Mouse (Mus musculus) myocyte (in vitro differentiated cells): Measurements from ENCODE around the gene Myog. TPM values are rescaled to one million over a fixed set of nuclear protein-coding genes. Genes with fewer than 3 reads are reported as not detected.

Experiments
- H3K27me3 ChIP-seq: one replicate; pipeline ENCODE4 v1.6.1; 2011; ENCODE audit not compliant: control insufficient read depth, insufficient read depth, insufficient read length
- H3K36me3 ChIP-seq: one replicate; pipeline ENCODE4 v1.6.1; 2011; ENCODE audit not compliant: control insufficient read depth, insufficient read depth
- H3K4me2 ChIP-seq: one replicate; pipeline ENCODE4 v1.6.1; 2011; ENCODE audit warnings: low read depth, control low read depth
- H3K4me3 ChIP-seq: one replicate; pipeline ENCODE4 v1.5.1; 2011; ENCODE audit warnings: mild to moderate bottlenecking, control low read depth, moderate library complexity
- H3K79me2 ChIP-seq: one replicate; pipeline ENCODE4 v1.6.1; 2011; ENCODE audit not compliant: control insufficient read depth, insufficient read depth
- H3ac ChIP-seq: one replicate; pipeline ENCODE4 v1.6.1; 2011; ENCODE audit not compliant: control insufficient read depth, insufficient read length
- CEBPB ChIP-seq: IDR thresholded peaks from 2 replicates; pipeline ENCODE4 v1.6.1; 2011; ENCODE audit warnings: mild to moderate bottlenecking, moderate library complexity; ENCODE audit not compliant: poor library complexity, insufficient read depth, severe bottlenecking
- E2F4 ChIP-seq: IDR thresholded peaks from one replicate; pipeline ENCODE4 v1.6.1; 2011; ENCODE audit warnings: mild to moderate bottlenecking, control low read depth, moderate library complexity; ENCODE audit not compliant: insufficient read depth
- MAX ChIP-seq: IDR thresholded peaks from one replicate; pipeline ENCODE4 v1.6.1; 2011; ENCODE audit warnings: low read depth, mild to moderate bottlenecking, control low read depth
- MYOD1 ChIP-seq, 3 experiments: IDR thresholded peaks; one replicate each; pipeline ENCODE4 v1.6.1; 2011; ENCODE audit warnings: control low read depth in 2 of 3, low read depth in 2 of 3, mild to moderate bottlenecking in 2 of 3, moderate library complexity in 1 of 3; ENCODE audit not compliant: insufficient read length in 2 of 3, control insufficient read depth in 1 of 3
- MYOG ChIP-seq, 3 experiments: IDR thresholded peaks; one replicate each; pipeline ENCODE4 v1.6.1; 2011; ENCODE audit warnings: control low read depth in 2 of 3, low read depth in 2 of 3, mild to moderate bottlenecking in 2 of 3; ENCODE audit not compliant: insufficient read length in 2 of 3, control insufficient read depth in 1 of 3, insufficient read depth in 1 of 3
- POLR2A ChIP-seq: IDR thresholded peaks from one replicate; pipeline ENCODE4 v1.6.1; 2011; ENCODE audit warnings: low read depth, mild to moderate bottlenecking, control low read depth, moderate library complexity; ENCODE audit not compliant: insufficient read length
- POLR2AphosphoS2 ChIP-seq: IDR thresholded peaks from one replicate; pipeline ENCODE4 v1.6.1; 2011; ENCODE audit warnings: low read depth, control low read depth; ENCODE audit not compliant: insufficient read length
- REST ChIP-seq: IDR thresholded peaks from one replicate; pipeline ENCODE4 v1.6.1; 2011; ENCODE audit warnings: mild to moderate bottlenecking, control low read depth, moderate library complexity; ENCODE audit not compliant: insufficient read depth, insufficient read length
- SRF ChIP-seq: IDR thresholded peaks from one replicate; pipeline ENCODE4 v1.6.1; 2011; ENCODE audit warnings: low read depth; ENCODE audit not compliant: control insufficient read depth, insufficient read length
- TCF12 ChIP-seq: IDR thresholded peaks from one replicate; pipeline ENCODE4 v1.6.1; 2011; ENCODE audit warnings: mild to moderate bottlenecking, control low read depth; ENCODE audit not compliant: poor library complexity, insufficient read depth, severe bottlenecking
- TCF3 ChIP-seq: IDR thresholded peaks from one replicate; pipeline ENCODE4 v1.6.1; 2011; ENCODE audit warnings: low read depth, control low read depth; ENCODE audit not compliant: insufficient read length
- USF1 ChIP-seq: IDR thresholded peaks from one replicate; pipeline ENCODE4 v1.6.1; 2011; ENCODE audit warnings: low read depth, mild to moderate bottlenecking, control low read depth, moderate library complexity
- polyA plus RNA-seq: library from polyadenylated mRNA; unstranded; fragments of >200 nt; fragmentation: generic; extraction: Trizol; gene quantifications from one replicate; pipeline ENCODE4 v1.2.1, GENCODE M21; 2012; ENCODE audit warnings: missing spikeins

Gene Myog
- polyA plus RNA-seq, 1 experiment = 1,426 TPM

- Histone ChIP-seq H3K4me3 (no peak overlapping the region), H3K27me3 (no peaks in the 10 kb centered on the region), H3K36me3 (no peaks in the 10 kb centered on the region), H3K79me2 (no peaks in the 10 kb centered on the region), H3K4me2 (no peak overlapping the region), H3ac (no peak overlapping the region)
- TF ChIP-seq MYOD1 (IDR thresholded peaks at IDR 0.05; ENCODE audit: control insufficient read depth in 1 of 3, insufficient read length in 2 of 3, low read depth in 2 of 3) = peak in 2 of 3 experiments; percentile 29 to 32
- no peak for TF ChIP-seq USF1
- TF ChIP-seq MYOG (IDR thresholded peaks at IDR 0.05; ENCODE audit: control insufficient read depth in 1 of 3, insufficient read depth in 1 of 3, insufficient read length in 2 of 3, low read depth in 2 of 3) = peak in 1 of 3 experiments; percentile 20
Observed at GRCm38 (mm10) chr1:134273493-134274395, 16.0 kb upstream of the Myog start.

- no peaks in the 10 kb centered on the region for H3K27me3 ChIP-seq
- H3K36me3 ChIP-seq = no peaks in the 10 kb centered on the region
- no peak overlapping the region for H3ac ChIP-seq
- no peak overlapping the region for H3K4me2 ChIP-seq
- no peak overlapping the region for H3K4me3 ChIP-seq
- TF ChIP-seq USF1 = no peak
- TF ChIP-seq MYOD1 (IDR thresholded peaks at IDR 0.05; ENCODE audit: control insufficient read depth in 1 of 3, insufficient read length in 2 of 3, low read depth in 2 of 3) = peak in 2 of 3 experiments; percentile 7 to 12
- TF ChIP-seq MYOG (IDR thresholded peaks at IDR 0.05; ENCODE audit: control insufficient read depth in 1 of 3, insufficient read depth in 1 of 3, insufficient read length in 2 of 3, low read depth in 2 of 3) = peak in 1 of 3 experiments; percentile 40
- TF ChIP-seq SRF = no peak
- H3K79me2 ChIP-seq = no peaks in the 10 kb centered on the region
Observed at GRCm38 (mm10) chr1:134274483-134274920, 15.3 kb upstream of the Myog start.

GRCm38 (mm10) chr1:134275616-134276464 is 13.9 kb upstream of the Myog start:
- no peak for TF ChIP-seq MAX
- peak; percentile 18 for TF ChIP-seq POLR2AphosphoS2
- TF ChIP-seq SRF = no peak
- no peak for TF ChIP-seq USF1
- peak in 1 of 3 experiments; percentile 79 for TF ChIP-seq MYOG (IDR thresholded peaks at IDR 0.05; ENCODE audit: control insufficient read depth in 1 of 3, insufficient read depth in 1 of 3, insufficient read length in 2 of 3, low read depth in 2 of 3)
- no peak for TF ChIP-seq TCF12
- TF ChIP-seq POLR2A = peak; percentile 14
- TF ChIP-seq MYOD1 (IDR thresholded peaks at IDR 0.05; ENCODE audit: control insufficient read depth in 1 of 3, insufficient read length in 2 of 3, low read depth in 2 of 3) = peak in 2 of 3 experiments; percentile 0 to 30
- H3K4me3 ChIP-seq = no peak overlapping the region
- H3K36me3 ChIP-seq = no peaks in the 10 kb centered on the region

GRCm38 (mm10) chr1:134276823-134277222 is 13.0 kb upstream of the Myog start:
- Histone ChIP-seq H3K4me3 (no peak overlapping the region), H3K79me2 (no peaks in the 10 kb centered on the region), H3ac (no peak overlapping the region), H3K36me3 (no peaks in the 10 kb centered on the region), H3K4me2 (peak overlapping the region; percentile 18), H3K27me3 (no peaks in the 10 kb centered on the region)
- TF ChIP-seq MAX (no peak), MYOD1 (IDR thresholded peaks at IDR 0.05; ENCODE audit: control insufficient read depth in 1 of 3, insufficient read length in 2 of 3, low read depth in 2 of 3) (peak in 1 of 3 experiments; percentile 18), TCF12 (peak; percentile 39), SRF (no peak), MYOG (IDR thresholded peaks at IDR 0.05; ENCODE audit: control insufficient read depth in 1 of 3, insufficient read depth in 1 of 3, insufficient read length in 2 of 3, low read depth in 2 of 3) (peak in 1 of 3 experiments; percentile 2)

More at GRCm38 (mm10) chr1:134275616-134276464, 13.9 kb upstream of the Myog start:
- Histone ChIP-seq H3K79me2 (no peaks in the 10 kb centered on the region), H3K4me2 (peak overlapping the region; percentile 21), H3ac (no peak overlapping the region), H3K27me3 (no peaks in the 10 kb centered on the region)

GRCm38 (mm10) chr1:134280174-134280573 is 9.6 kb upstream of the Myog start:
- Histone ChIP-seq H3K27me3 (no peaks in the 10 kb centered on the region), H3K4me3 (no peak overlapping the region), H3ac (no peak overlapping the region), H3K4me2 (no peak overlapping the region), H3K36me3 (no peaks in the 10 kb centered on the region), H3K79me2 (no peaks in the 10 kb centered on the region)
- TF ChIP-seq E2F4 (no peak), CEBPB (no peak), REST (no peak), POLR2AphosphoS2 (no peak), TCF3 (no peak), MYOG (IDR thresholded peaks at IDR 0.05; ENCODE audit: control insufficient read depth in 1 of 3, insufficient read depth in 1 of 3, insufficient read length in 2 of 3, low read depth in 2 of 3) (no peak), USF1 (no peak), MAX (no peak), MYOD1 (IDR thresholded peaks at IDR 0.05; ENCODE audit: control insufficient read depth in 1 of 3, insufficient read length in 2 of 3, low read depth in 2 of 3) (no peak), SRF (no peak), POLR2A (no peak), TCF12 (no peak)
